Mouse (Mus musculus) cerebellum, postnatal 36 days (tissue): ENCODE measurements around the gene Ptpre.
A peak's percentile ranks its signal among the peaks of the same experiment; 100 is the strongest.
"Not testable (repeated sequence)": the region's sequence is repeated elsewhere in the genome, so short reads cannot be mapped to it uniquely, and the experiment has no call there.

Experiments
- DNase-seq, 2 experiments: peaks; one replicate each; pipeline ENCODE4 v3.0.0; 2021 to 2022; ENCODE audit warnings: mixed read lengths in 2 of 2

Ptpre gene

GRCm38 (mm10) chr7:135537341-135537901 lies at the start of gene Ptpre:
Gene Ptpre, plus strand, starts transcription at chr7:135537481.
- DNase-seq: peak; percentile 87 to 91

- DNase-seq: no peak
Observed at GRCm38 (mm10) chr7:135488214-135488810, 49.0 kb upstream of the Ptpre start.

GRCm38 (mm10) chr7:135489724-135490499 lies 47.4 kb upstream of the Ptpre start:
- no peak for DNase-seq

GRCm38 (mm10) chr7:135490500-135490886 lies 46.8 kb upstream of the Ptpre start:
- DNase-seq: no peak

GRCm38 (mm10) chr7:135495303-135495702 lies 42.0 kb upstream of the Ptpre start:
- no peak for DNase-seq

GRCm38 (mm10) chr7:135498565-135499186 lies 38.6 kb upstream of the Ptpre start:
- no peak for DNase-seq

- no peak for DNase-seq
Observed at GRCm38 (mm10) chr7:135499403-135499802, 37.9 kb upstream of the Ptpre start.

- not testable (repeated sequence) for DNase-seq
Observed at GRCm38 (mm10) chr7:135506506-135506905, 30.8 kb upstream of the Ptpre start.

GRCm38 (mm10) chr7:135508602-135509001 lies 28.7 kb upstream of the Ptpre start:
- no peak for DNase-seq

- no peak for DNase-seq
Observed at GRCm38 (mm10) chr7:135509272-135509671, 28.0 kb upstream of the Ptpre start.

GRCm38 (mm10) chr7:135510431-135510830 lies 26.9 kb upstream of the Ptpre start:
- DNase-seq: no peak

GRCm38 (mm10) chr7:135511723-135512122 lies 25.6 kb upstream of the Ptpre start:
- DNase-seq: no peak

- DNase-seq: no peak
Observed at GRCm38 (mm10) chr7:135517191-135517590, 20.1 kb upstream of the Ptpre start.

GRCm38 (mm10) chr7:135520241-135520640 lies 17.0 kb upstream of the Ptpre start:
- no peak for DNase-seq

- no peak for DNase-seq
Observed at GRCm38 (mm10) chr7:135521755-135522512, 15.3 kb upstream of the Ptpre start.

- no peak for DNase-seq
Observed at GRCm38 (mm10) chr7:135523981-135524380, 13.3 kb upstream of the Ptpre start.

- no peak for DNase-seq
Observed at GRCm38 (mm10) chr7:135524424-135524967, 12.8 kb upstream of the Ptpre start.

- no peak for DNase-seq
Observed at GRCm38 (mm10) chr7:135526574-135527152, 10.6 kb upstream of the Ptpre start.

GRCm38 (mm10) chr7:135527169-135527568 lies 10.1 kb upstream of the Ptpre start:
- no peak for DNase-seq

- DNase-seq: no peak
Observed at GRCm38 (mm10) chr7:135528515-135528914, 8.8 kb upstream of the Ptpre start, which contains the start of gene Clrn3. Gene Clrn3, minus strand, starts transcription at chr7:135528654.

GRCm38 (mm10) chr7:135529068-135529467 lies 8.2 kb upstream of the Ptpre start:
- DNase-seq: no peak
